Mouse (Mus musculus) cerebellum, adult (tissue): ENCODE measurements around the gene Ddr2.
"Not testable (repeated sequence)": the region's sequence is repeated elsewhere in the genome, so short reads cannot be mapped to it uniquely, and the experiment has no call there.

Experiments used
- ATAC-seq: cut with Nextera tagmentation; 2 replicates; pipeline ENCODE4 v1.9.2; 2017; ENCODE audit warnings: mild to moderate bottlenecking, moderate library complexity, mixed read lengths; ENCODE audit not compliant: insufficient number of reproducible peaks, low FRiP score, low TSS enrichment

Ddr2 gene

DNA sequence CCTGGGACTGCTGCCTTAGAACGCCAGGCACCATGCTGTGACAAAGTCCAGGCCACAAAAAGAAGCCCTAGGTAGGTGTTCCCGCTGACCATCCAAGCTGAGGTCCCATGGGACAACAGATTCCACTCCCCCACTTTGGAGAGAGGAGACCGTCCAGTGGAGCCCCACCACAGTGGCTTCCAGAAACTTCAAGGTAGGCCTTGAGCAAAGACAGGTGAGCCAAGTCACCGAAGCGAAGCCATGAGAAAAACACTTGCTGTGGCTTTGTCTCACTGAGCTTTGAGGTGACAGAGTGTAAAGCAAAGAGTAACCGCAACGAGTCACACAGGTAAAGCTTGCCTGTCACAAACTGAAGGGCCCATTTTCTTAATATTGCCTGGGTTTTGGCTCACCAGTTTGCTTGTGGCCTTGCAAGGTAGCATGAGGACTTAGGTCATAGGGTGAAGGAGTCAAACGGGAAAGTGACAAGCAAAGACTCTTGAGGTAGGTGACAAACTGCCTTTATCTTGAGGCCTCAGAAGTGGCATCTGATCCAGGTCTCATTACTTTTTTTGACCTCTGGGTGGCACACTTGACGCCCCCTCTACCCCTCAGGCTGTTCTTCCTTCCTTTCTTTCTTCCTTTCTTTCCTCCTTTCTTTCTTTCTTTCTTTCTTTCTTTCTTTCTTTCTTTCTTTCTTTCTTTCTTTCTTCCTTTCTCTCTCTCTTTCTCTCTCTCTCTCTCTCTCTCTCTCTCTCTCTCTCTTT, 65.7 kb downstream of the Ddr2 start:
- ATAC-seq: no peak

GRCm38 (mm10) chr1:170043753-170044152, 66.8 kb downstream of the Ddr2 start:
- ATAC-seq: no peak

- no peak for ATAC-seq
Observed at GRCm38 (mm10) chr1:170042996-170043395, 67.6 kb downstream of the Ddr2 start.

DNA sequence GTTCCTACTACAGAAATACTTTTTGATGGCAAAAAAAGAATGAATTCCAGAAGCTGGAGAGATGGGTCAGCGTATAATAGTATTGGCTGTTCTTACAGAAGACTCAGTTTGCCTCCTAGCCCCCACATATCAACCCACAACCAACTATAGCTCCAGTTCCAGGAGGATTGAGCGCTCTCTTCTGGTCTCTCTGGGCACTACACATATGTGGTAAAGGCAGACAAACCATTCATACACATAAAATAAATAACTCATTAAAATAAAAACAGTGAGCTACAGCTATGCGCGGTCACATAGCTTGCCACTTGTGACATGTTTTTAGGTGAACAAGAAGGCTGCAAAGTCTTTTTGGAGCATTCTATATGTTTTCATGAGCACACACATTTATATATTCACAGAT, 71.2 kb downstream of the Ddr2 start:
- ATAC-seq: no peak

GRCm38 (mm10) chr1:170035575-170035974, 75.0 kb downstream of the Ddr2 start:
- ATAC-seq: no peak

- ATAC-seq: no peak
Observed at GRCm38 (mm10) chr1:170034961-170035360, 75.6 kb downstream of the Ddr2 start.

DNA sequence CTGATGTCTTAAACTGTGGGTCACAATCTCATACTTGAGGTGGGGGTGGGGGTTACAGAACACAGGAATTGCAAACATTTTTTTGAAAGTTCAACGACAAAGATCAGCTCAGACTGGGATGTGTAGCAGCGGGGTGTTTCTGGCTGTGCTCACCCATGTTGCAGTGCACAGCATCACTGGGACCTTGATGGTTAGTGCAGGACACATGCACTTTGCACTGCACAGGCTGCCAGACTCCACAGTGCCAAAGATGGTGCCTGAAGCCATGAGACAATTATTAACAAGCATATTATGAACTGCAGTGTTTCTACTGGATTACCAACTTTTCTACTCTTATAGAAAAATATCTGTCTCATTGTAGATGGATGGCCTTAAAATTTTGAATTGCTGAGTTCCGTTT, 78.9 kb downstream of the Ddr2 start:
- no peak for ATAC-seq

- no peak for ATAC-seq
Observed at GRCm38 (mm10) chr1:170014784-170015183, 95.8 kb downstream of the Ddr2 start.

GRCm38 (mm10) chr1:170010716-170011505, 99.7 kb downstream of the Ddr2 start:
- peak; percentile 46; the same call in 1 of the 2 replicates for ATAC-seq

- no peak for ATAC-seq
Observed at GRCm38 (mm10) chr1:170009296-170009695, 101.3 kb downstream of the Ddr2 start.

DNA sequence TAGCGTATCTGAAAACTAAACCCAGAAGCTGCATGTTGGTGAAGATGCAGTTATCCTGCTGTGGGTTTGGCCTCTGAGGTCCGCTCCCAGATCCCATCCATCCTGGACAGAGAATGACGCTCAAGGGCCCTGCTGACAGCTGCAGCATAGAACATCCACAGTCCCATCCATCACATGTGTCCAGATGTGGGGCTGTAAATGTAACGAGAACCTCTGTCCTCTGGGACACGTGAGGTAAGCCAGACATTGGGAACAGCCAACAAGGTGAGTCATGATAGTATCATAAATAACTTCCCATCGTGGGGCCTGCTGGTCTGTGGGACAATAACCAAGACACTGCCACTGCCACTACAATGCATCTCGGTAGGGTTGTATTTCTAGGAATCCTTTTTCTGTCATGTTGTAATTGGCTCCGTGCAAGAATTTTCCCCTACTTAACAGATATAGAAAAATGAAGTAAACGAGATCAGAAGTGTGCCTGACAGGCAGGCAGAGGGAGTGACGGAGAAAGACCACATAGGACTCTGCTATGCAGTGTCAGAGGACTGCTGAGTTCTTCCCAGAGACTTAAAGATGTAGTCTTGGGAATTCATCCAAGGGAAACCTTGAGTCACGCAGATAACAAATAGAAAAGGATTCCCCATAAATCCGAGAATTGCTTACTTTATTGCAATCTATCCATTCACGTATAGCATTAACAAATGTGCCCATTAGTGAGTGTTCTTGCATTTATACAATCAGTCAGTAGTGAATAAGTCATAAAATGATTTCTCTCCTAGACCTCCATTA, 101.9 kb downstream of the Ddr2 start:
- no peak for ATAC-seq

GRCm38 (mm10) chr1:170006516-170006915, 104.0 kb downstream of the Ddr2 start:
- no peak for ATAC-seq

DNA sequence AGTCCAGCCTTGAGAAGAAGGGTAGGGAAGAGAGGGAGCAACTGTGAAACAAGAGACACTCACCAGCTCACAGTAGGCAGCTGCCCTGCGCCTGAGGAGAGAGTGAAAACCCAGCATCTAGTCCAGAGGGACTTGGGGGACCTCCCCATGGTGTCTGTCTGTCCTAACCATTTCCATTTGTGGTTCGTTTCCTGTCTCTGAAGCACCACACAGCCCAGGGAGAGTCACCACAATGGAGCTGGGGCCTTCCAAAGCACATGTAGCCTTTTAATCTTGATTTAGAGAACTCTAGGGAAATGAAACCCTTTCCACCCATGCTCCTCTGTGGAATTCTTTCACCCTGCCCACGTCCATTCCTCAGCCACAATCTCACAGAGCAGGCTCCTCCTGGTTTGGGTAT, 105.3 kb downstream of the Ddr2 start:
- no peak for ATAC-seq

DNA sequence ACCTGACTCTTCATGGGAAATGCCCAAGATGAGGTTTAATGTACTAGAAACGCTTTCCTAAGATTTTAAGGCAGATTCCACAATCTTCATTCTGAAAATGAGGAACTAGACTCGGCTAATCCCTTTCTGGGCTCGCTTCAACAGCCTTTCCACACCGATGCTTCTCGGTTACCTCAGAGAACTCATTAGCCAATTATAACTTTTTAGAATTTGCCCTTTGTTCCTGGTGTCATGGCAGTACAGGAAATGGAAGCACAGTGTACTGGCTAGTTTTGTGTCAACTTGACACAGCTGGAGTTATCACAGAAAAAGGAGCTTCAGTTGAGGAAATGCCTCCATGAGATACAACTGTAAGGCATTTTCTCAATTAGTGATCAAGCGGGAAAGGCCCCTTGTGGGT, 116.7 kb downstream of the Ddr2 start:
- ATAC-seq: not testable (repeated sequence)

- ATAC-seq: no peak
Observed at GRCm38 (mm10) chr1:169986166-169986565, 124.4 kb downstream of the Ddr2 start.

GRCm38 (mm10) chr1:169977621-169978020, 132.9 kb downstream of the Ddr2 start:
- ATAC-seq: no peak

DNA sequence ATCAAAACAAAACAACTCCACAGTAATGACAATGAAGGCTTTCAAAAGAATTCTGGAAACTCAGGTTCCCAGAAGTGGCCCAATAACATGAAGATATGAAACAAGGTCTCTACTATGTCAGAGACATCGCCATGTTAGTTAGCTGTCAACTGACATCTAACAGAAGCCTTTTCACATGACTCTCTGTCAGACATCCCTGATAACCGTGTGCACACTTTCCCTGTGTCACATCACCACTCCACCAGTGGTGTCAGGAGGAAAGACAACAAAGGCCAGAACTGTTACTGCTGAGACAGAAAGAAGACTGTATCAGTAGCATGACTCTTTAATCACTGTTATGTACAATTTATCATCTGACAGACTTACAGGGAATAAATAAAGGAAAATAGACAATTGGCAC, 138.6 kb downstream of the Ddr2 start:
- ATAC-seq: no peak

DNA sequence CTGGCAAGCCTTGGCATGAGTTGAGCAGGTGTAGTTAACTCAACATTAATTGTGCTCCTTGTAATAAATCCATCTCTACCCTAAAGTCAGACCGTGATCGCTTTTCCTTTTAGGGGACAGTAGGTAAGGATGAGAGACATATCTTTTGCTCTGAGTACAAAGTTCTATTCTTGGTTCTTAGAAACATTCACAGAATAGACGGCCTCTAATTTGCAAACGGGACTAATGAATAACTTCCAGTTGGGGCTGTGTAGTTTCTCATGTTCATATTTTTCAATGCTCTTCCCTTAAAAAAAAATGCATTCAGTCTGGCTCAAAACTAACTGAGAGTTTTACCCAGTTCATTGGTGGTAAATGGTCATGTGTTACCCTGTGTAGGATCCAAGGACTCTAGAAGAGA, 139.6 kb downstream of the Ddr2 start:
- no peak for ATAC-seq

DNA sequence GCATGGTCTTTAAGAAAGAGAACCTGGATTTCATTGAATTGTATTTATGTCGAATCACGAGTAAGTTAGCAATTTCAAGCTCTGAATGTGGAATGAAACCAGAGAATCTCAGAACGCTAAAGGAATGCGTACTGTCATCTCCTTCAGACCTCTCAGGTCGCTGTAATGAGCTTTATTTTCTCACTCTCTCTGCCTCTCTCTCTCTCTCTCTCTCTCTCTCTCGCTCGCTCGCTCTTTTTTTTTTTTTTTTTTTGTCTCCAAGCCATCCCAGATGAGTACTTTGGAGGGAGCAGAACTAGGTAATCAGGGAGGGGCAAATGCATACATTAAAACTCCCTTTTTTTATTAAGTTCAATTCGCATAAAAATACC, 141.1 kb downstream of the Ddr2 start:
- ATAC-seq: peak; percentile 32

GRCm38 (mm10) chr1:169968792-169969515, 141.6 kb downstream of the Ddr2 start, which contains the start of gene Hsd17b7:
Hsd17b7 (minus strand) TSS chr1:169969241.
- ATAC-seq: peak; percentile 99
